Mouse (Mus musculus): ENCODE data around the gene Aldh3b3.
"Not testable (repeated sequence)": the region's sequence is repeated elsewhere in the genome, so short reads cannot be mapped to it uniquely, and the experiment has no call there.

The Aldh3b3 gene

GRCm38 (mm10) chr19:3935896-3936850, 22.3 kb upstream of the Aldh3b3 start:
- intact Hi-C loops (cut with DNase I) = no loop called here

- intact Hi-C loops (cut with DNase I) = no loop called here
Measured at GRCm38 (mm10) chr19:3942315-3942714, 16.1 kb upstream of the Aldh3b3 start.

- intact Hi-C loops (cut with DNase I) = no loop called here
Measured at GRCm38 (mm10) chr19:3942986-3943735, 15.3 kb upstream of the Aldh3b3 start.

DNA sequence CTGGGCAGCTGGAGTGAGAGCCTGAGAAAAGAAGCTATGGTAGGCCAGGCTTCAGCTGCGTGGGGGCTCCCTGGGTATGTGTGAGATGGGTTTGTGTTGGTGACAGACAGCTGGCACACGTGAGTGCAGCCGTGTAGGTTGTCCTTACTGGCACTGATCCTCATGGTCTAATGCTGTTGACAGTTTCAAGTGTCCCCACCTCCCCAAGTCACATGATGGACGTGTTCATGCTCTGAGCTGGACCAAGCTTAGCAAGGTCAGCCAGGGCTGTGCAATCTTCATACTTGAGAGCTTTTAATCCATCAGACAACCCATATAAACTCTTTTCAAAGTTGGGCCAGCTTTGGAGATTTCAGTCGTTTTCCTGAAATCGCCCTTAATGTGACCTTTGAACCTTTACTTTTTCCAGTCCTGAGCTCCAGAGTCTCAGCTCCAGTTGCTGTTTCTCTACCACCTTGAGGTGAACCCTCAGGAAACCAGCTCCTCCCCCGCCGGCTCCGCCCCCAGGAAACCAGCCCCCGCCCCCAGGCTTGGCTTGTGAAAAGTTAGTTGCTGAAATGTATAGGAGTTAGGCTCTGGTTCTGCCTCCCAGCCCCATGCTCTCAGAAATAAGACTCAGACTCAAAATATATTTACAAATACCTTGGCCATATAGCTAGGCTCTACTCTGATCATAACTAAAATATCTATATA, 12.4 kb upstream of the Aldh3b3 start:
- intact Hi-C loops (cut with DNase I) = loop anchor here (2.0 kb wide), 2 partner anchors 35 to 67 kb away; partner anchors contain the start of gene Ndufv1

DNA sequence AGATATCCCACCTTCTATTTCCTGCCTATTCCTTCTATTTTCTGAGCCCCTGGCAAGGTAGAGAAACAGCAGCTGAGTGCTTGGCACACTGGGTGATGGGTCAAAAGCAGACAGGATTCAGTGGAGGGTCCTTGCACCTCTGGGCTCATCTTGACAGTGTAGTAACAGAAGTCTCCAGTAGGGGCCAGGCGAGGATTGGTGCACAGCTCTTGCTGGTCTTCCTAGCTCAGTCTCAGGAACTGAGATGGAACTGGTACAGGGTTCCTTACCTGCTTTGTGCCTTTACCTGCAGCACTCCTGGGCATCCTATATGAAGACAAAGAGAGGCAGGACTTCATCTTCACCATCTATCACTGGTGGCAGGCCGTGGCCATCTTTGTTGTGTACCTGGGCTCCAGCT, 11.7 kb upstream of the Aldh3b3 start:
- intact Hi-C loops (cut with DNase I) = loop anchor here (2.0 kb wide), 2 partner anchors 34 to 66 kb away; partner anchors contain the start of gene Ndufv1

- intact Hi-C loops (cut with DNase I) = loop anchor here (2.0 kb wide), 2 partner anchors 33 to 65 kb away; partner anchors contain the start of gene Ndufv1
Measured at GRCm38 (mm10) chr19:3947813-3948212, 10.6 kb upstream of the Aldh3b3 start.

DNA sequence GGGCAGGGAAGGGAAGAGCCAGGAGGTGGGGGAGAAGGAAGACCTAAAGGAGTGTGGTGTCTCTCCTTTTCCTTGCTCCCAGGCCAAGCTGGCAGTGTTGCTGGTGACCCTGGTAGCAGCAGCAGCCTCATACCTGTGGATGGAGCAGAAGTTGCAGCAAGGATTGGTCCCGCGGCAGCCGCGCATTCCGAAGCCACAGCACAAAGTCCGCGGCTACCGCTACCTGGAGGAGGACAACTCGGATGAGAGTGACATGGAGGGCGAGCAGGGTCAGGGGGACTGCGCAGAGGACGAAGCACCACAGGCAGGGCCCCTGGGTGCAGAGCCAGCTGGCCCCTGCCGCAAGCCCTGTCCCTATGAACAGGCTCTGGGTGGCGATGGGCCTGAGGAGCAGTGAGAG, 9.9 kb upstream of the Aldh3b3 start:
- intact Hi-C loops (cut with DNase I) = no loop called here

- intact Hi-C loops (cut with DNase I) = no loop called here
Measured at GRCm38 (mm10) chr19:3950331-3950730, 8.1 kb upstream of the Aldh3b3 start.

- intact Hi-C loops (cut with DNase I) = no loop called here
Measured at GRCm38 (mm10) chr19:3951461-3951860, 7.0 kb upstream of the Aldh3b3 start.

DNA sequence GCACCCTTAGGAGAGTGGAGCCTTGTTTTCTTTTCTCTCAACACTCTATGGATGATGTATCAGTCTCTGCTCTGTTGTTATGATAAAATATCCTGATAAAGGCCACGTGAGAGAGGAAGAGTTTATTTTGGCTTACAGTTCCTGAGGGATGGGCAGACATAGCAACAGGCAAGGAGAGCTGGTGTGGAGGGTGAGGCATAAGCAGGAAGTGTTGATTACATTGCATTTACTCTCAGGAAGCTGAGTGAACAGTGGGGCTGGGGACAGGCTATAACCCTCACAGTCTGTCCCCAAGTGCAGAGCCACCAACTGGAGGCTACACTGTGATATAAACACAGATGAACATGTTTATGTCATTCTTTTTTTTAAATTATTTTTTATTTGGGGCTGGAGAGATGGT, 6.3 kb upstream of the Aldh3b3 start:
- intact Hi-C loops (cut with DNase I) = no loop called here

DNA sequence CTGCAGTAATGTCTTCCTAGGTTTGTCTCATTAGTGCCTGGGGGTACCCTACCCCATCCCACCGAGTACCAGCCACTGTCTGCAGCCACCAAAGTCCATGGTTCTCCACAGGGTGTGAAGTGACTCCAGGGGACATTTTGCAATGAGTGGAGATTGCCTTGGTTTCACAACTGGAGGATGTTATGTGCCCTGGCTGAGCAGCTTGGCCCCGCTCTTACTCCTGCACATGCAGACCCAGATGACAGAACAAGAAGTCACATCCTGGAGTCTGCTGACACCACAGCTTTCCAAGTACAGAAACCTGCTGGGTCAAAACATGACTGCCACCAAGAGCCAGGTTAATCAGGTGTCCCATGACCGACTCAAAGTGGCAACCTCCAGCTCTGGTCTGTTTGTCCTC, 3.4 kb upstream of the Aldh3b3 start:
- intact Hi-C loops (cut with DNase I) = no loop called here

- intact Hi-C loops (cut with DNase I) = no loop called here
Measured at GRCm38 (mm10) chr19:3955804-3956203, 2.6 kb upstream of the Aldh3b3 start.

DNA sequence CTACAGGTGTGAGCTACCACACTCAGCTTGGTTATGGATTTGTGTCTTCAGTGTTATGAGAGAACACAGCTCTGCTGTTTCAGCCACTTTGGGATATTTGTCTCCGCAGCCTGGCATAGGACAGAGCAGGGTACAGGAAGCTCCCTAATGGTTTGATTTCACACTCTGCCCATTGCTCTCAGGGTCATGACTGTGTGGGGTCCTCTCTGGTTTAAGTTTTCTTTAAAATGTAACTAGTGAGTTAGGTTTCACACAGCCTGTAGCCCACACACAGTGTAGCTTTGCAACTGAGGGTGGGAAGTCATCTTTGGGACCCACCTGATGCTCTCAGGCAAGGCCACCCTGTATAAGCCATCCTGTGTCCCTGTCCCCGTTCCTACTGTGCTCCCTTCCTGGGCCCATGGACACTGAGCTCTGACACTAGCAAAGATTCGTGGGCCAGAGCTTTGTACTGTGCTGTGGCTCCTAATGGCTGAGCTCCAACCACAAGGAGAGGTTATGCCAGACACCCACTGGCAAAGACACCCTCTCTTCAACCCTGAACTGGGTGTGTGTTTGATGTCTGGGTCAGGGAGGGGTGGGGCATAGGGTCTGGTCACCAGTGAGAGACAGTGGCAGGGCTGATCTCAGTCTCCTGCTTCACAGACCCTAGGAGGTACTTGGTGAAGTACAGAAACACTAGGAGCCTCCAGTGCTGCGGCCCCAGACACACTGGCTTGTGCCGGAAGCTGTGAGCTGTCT, 979 bp upstream of the Aldh3b3 start:
- intact Hi-C loops (cut with DNase I) = not testable (repeated sequence)

- intact Hi-C loops (cut with DNase I) = no loop called here
Measured at GRCm38 (mm10) chr19:3959030-3959429, 585 bp downstream of the Aldh3b3 start.

GRCm38 (mm10) chr19:3960211-3960610, 1.8 kb downstream of the Aldh3b3 start:
- intact Hi-C loops (cut with DNase I) = no loop called here

GRCm38 (mm10) chr19:3961805-3962204, 3.4 kb downstream of the Aldh3b3 start:
- intact Hi-C loops (cut with DNase I) = not testable (repeated sequence)

GRCm38 (mm10) chr19:3962469-3962868, 4.0 kb downstream of the Aldh3b3 start:
- intact Hi-C loops (cut with DNase I) = no loop called here

- intact Hi-C loops (cut with DNase I) = no loop called here
Measured at GRCm38 (mm10) chr19:3964030-3964429, 5.6 kb downstream of the Aldh3b3 start.

DNA sequence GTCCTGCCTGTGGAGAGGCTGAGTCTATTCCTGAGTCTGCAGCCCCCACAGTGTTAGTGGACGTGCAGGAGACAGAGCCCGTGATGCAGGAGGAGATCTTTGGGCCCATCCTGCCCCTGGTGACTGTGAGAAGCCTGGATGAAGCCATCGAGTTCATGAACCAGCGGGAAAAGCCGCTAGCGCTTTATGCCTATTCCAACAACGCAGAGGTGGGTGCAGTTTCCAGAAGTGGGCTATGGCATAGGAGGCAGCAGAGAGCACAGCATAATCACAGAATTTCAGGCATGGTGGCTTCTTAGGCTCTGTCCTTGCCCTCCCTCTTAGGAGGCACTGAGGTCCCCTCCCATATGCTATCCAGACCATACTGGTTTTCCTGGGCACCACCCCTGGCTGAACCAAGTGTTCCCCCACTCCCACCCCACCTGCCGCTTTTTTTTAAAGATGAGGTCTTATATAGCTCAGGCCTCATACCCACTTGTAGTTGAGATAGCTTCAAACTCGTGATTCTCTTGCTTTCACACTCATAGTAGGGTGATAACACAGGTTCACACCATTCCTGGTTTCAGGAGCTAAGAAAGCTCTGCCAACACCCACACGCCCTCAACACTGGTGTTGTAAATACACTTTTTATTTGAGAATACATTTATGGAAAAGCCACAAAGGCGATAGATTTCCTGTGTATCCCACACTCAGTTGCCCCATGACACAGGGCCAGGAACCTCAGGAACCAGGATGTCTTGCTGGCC, 8.1 kb downstream of the Aldh3b3 start:
- intact Hi-C loops (cut with DNase I) = no loop called here

DNA sequence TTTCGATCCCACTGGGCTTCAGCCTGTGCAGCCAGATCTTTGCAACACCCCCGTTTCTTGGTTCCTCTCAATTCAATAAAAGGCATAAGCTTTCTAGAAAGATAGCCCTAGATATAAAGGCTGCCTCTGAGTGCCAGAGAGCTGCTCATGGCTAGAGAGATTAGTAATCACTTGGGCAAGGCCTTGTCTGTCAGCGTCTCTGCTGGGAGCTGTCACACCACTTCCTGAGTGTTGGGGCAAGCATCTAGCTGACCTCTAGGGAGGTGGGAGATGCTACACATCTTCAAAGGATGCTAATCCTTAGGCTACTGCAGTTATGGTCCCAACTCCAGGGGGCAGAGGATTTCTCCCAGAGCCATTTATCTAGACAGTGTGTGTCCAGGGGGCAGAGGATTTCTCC, 8.8 kb downstream of the Aldh3b3 start:
- intact Hi-C loops (cut with DNase I) = no loop called here
